Mouse (Mus musculus) kidney, postnatal 36 days (tissue): ENCODE data around the gene Gfm1.

Experiments
- DNase-seq, 2 experiments: peaks; one replicate each; pipeline ENCODE4 v3.0.0; 2021 to 2022; ENCODE audit warnings: mixed read lengths in 2 of 2

Gfm1 gene

GRCm38 (mm10) chr3:67497998-67498397, 68.1 kb downstream of the Gfm1 start:
- no peak for DNase-seq

DNA sequence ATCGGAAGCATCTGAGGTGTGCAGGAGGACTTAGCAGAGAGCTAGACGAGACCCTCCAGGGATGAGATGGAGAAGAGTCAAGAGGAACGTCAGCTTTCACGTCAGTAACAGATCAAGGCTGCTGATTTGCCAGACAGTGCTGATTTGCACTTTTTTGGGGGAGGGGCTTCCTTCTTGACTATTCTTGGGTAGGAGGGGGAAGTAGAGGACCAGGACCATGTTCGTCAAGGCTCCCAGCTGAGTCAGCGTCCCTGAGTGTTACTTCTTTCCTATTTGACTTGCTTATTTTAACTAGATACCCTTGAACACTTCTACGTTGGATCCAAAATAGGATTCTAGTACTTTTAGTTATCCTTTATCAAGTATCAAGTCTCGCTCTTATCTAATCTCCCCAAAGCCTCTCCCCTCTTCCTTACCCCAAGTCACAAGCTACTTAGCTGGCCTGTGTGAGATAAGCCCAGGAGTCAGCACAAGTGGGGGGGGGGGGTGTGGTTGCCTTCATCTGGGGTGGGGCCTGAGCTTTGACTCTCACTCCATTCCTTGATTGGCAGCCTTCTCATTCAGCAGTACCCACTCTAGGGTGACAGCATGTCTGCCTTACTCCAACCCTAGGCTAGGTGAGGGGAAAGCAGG, 69.0 kb downstream of the Gfm1 start:
- DNase-seq, result no peak

GRCm38 (mm10) chr3:67499406-67499791, 69.5 kb downstream of the Gfm1 start:
- DNase-seq, result no peak

GRCm38 (mm10) chr3:67503878-67504277, 74.0 kb downstream of the Gfm1 start:
- no peak for DNase-seq

DNA sequence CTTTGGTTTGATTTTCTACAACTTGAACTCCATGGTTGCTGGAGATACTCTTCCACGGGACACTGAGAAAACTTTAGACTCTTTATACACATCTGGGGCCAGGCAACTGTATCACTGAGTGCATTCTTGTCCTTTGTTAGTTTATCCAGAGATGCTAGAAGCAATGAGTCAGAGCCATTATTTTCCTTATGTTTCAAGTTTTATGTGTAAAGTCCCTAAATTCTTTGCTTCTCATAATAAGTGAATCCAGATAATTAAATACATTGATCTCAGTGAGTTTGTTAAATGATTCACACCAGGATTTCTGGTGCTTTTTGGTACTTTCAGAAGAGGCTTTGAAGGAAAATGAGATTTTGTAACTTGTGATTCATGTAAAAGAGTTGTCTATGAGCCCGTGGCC, 75.4 kb downstream of the Gfm1 start:
- no peak for DNase-seq

DNA sequence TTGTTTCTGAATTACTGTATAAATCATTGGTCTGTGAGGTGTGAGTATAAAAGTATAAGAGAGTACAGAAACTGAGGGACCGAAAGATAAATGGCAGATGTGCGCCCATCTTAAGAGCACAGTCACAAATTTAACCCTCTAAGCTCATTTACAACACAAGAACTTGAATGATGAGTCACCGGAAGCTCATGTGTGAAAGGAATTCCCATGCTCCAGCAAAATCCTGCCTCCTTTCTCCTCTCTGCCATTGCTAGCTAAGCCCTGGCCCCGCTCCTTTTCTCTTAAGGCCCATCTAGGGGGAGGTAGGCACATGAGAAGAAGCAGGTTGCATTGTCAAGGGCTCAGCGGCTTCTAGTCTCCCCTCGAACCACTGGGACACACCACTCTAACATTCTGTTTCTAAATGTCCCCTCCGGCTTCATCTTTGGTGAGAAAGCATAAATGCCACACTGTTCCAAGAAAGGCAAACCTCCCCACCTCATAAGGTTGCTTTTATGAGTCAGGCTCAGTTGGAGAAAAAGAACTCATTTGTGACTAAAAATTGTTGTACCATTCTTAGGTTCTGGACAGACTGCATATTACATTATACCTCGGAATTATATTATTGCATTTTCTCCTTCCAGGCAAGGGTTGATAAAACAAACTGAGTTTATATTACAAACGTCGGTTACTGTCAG, 78.5 kb downstream of the Gfm1 start:
- no peak for DNase-seq

- DNase-seq, result peak; percentile 78 to 88
These were observed 82.9 kb downstream of the Gfm1 start for GRCm38 (mm10) chr3:67512807-67513206.

GRCm38 (mm10) chr3:67514801-67515273, 84.9 kb downstream of the Gfm1 start:
- peak in 1 of 2 experiments; percentile 32 for DNase-seq

- DNase-seq, result peak; percentile 3 to 38
These were observed 85.4 kb downstream of the Gfm1 start, which contains the start of gene Rarres1 for GRCm38 (mm10) chr3:67515274-67515801. Gene Rarres1 (minus strand): TSS chr3:67515523.

DNA sequence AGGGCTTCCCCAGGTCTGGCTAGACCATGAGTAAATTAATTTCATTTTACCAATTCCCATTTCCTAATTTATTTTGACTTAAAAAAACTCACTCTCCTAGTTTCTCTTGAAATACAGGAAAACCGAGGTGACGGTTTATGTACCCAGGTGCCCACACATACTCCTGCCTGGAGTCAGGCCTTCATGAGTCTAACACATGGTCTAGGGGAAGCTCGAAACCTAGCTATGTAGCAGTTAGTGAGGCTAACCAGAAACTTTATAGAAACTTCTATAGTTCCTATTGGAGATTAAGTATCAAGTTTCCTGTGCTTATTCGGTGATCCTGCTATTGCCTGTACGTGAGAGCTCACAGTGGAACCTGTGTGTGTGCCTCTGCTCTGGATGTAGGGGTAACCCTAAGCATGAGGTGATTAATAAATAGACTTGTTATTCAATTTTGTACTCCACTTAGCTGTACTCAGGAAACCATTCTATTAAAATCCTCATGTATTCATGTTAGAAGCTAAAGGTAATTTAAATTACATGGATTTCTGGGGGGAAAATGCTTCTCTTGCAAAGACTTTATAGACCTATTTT, 90.8 kb downstream of the Gfm1 start:
- DNase-seq, result no peak

GRCm38 (mm10) chr3:67522709-67523108, 92.8 kb downstream of the Gfm1 start:
- no peak for DNase-seq

DNA sequence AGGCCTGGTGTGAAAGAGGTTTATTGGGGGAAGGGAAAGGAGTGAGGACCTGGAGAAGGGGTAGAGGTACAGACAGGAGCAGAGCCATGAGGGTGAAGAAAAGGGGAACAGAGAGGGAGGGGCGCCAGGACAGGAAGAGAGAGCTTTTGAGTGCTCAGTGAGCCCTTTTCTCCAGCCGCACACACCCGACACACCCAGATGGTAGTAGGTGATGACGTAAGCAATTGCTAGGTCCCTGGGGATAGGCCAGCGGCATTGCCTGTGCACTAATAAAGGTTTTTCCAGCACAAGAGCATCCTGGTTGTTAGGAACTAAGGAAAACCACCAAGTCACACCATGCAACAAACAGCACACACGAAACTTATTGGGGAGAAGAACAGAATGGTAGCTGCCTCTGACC, 94.9 kb downstream of the Gfm1 start:
- no peak for DNase-seq
